Mouse (Mus musculus): ENCODE data around the gene Cysltr2. TPM values are rescaled to one million over a fixed set of nuclear protein-coding genes. Genes with fewer than 3 reads are reported as not detected.

Gene Cysltr2
- polyA plus RNA-seq (2014; fragmentation: Illumina TruSeq; extraction: RNeasy Lipid Tissue Mini Kit (QIAGEN cat#74804); ENCODE audit: low read depth, low replicate concordance): 0.51 TPM

GRCm38 (mm10) chr14:73048937-73049336, at the start of gene Cysltr2:
TSS of gene Cysltr2 (minus strand) at chr14:73049114.

Other genes starting within 250 kb of the Cysltr2 start
- gene Rcbtb2, start 73.9 kb upstream of the Cysltr2 start, polyA plus RNA-seq (2014; fragmentation: Illumina TruSeq; extraction: RNeasy Lipid Tissue Mini Kit (QIAGEN cat#74804); ENCODE audit: low read depth, low replicate concordance): 49.1 TPM
- 10.5 TPM for gene Lpar6, start 188.8 kb upstream of the Cysltr2 start, polyA plus RNA-seq (2014; fragmentation: Illumina TruSeq; extraction: RNeasy Lipid Tissue Mini Kit (QIAGEN cat#74804); ENCODE audit: low read depth, low replicate concordance)